Mouse (Mus musculus) testis, adult 2 months (tissue): Measurements from ENCODE around the gene Spats1.

Experiments
- CTCF ChIP-seq: fragments of 200-500 bp; IDR thresholded peaks from 2 replicates; pipeline ENCODE4 v1.5.1; 2012; ENCODE audit warnings: low read depth, mild to moderate bottlenecking, inconsistent platforms, low read length, moderate library complexity; ENCODE audit not compliant: control insufficient read depth, insufficient read depth, insufficient replicate concordance
- POLR2A ChIP-seq: fragments of 200-500 bp; IDR thresholded peaks from 2 replicates; pipeline ENCODE4 v1.6.1; 2012; ENCODE audit warnings: low read depth, mild to moderate bottlenecking, inconsistent platforms, low read length, moderate library complexity; ENCODE audit not compliant: control insufficient read depth

- TF ChIP-seq CTCF (no peak), POLR2A (no peak)
These were observed 57.8 kb downstream of the Spats1 start for GRCm38 (mm10) chr17:45417387-45417786.
